Mouse (Mus musculus): ENCODE results near the gene Sipa1l2. TPM values are rescaled to one million over a fixed set of nuclear protein-coding genes. Genes with fewer than 3 reads are reported as not detected.
"Not testable (repeated sequence)": the region's sequence is repeated elsewhere in the genome, so short reads cannot be mapped to it uniquely, and the experiment has no call there.

Sipa1l2 gene
- polyA plus RNA-seq, 1 experiment = 0.01 TPM

DNA sequence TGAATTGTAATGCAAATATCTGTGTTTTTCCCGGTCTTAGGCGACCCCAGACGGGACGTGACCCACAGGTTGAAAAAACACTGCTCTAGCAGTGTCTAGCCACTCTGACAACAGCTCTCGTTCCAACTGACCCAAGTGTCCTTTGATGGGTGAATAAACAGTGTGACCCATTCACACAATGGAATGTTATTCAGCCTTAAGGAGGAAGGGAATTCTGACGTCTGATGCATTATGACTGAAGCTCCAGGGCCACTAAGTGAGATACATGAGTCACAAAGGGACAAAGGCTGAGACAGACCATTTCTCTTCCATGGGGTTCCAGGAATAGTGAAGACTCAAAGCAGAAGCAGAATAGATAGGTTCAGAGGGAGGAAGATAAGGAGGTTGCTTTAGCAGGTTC lies 47.5 kb downstream of the Sipa1l2 start:
- Histone ChIP-seq H3K9me3 (ENCODE audit: control insufficient read depth, low read length) (no peaks in the 10 kb centered on the region), H3K4me3 (replicated peaks) (no peak overlapping the region), H3K36me3 (ENCODE audit: control insufficient read depth) (no peaks in the 10 kb centered on the region), H3K27me3 (ENCODE audit: control insufficient read depth) (no peaks in the 10 kb centered on the region), H3K4me1 (ENCODE audit: control insufficient read depth) (no peaks in the 10 kb centered on the region)
- no peak for TF ChIP-seq GATA1 (IDR thresholded peaks at IDR 0.05; ENCODE audit: low read length)
- no peak for TF ChIP-seq TAL1 (IDR thresholded peaks at IDR 0.05; ENCODE audit: low read length)

GRCm38 (mm10) chr8:125521087-125521486 lies 48.5 kb downstream of the Sipa1l2 start:
- TF ChIP-seq TAL1 (IDR thresholded peaks at IDR 0.05; ENCODE audit: low read length) (no peak), GATA1 (IDR thresholded peaks at IDR 0.05; ENCODE audit: low read length) (no peak)

DNA sequence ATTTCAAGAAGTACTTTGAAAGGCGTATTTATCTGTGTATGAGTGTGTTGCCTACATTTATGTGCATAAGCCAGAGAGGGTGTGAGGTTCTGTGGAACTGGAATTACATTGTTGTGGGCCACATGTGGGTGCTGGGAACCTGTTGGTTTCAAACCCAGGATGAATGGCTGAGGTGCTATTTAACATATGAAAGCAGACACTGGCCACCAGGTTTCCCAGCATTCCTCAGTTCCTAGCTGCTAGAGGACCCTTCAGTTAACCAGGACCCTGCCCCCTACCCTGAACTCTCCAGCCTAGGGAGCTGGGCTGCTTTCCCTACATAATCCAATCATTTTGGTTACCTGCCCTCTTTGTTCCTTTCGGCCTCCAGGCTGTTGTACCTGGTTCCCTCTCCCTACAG lies 49.3 kb downstream of the Sipa1l2 start:
- H3K9me3 ChIP-seq (ENCODE audit: control insufficient read depth, low read length); H3K4me3 ChIP-seq (replicated peaks); H3K36me3 ChIP-seq (ENCODE audit: control insufficient read depth); H3K4me1 ChIP-seq (ENCODE audit: control insufficient read depth); H3K27me3 ChIP-seq (ENCODE audit: control insufficient read depth): not testable (repeated sequence)

More at GRCm38 (mm10) chr8:125521087-125521486, 48.5 kb downstream of the Sipa1l2 start:
- no peak overlapping the region for H3K4me3 ChIP-seq (replicated peaks)
- H3K9me3 ChIP-seq (ENCODE audit: control insufficient read depth, low read length) = no peaks in the 10 kb centered on the region
- no peaks in the 10 kb centered on the region for H3K4me1 ChIP-seq (ENCODE audit: control insufficient read depth)
- H3K27me3 ChIP-seq (ENCODE audit: control insufficient read depth) = no peaks in the 10 kb centered on the region
- H3K36me3 ChIP-seq (ENCODE audit: control insufficient read depth) = no peaks in the 10 kb centered on the region

DNA sequence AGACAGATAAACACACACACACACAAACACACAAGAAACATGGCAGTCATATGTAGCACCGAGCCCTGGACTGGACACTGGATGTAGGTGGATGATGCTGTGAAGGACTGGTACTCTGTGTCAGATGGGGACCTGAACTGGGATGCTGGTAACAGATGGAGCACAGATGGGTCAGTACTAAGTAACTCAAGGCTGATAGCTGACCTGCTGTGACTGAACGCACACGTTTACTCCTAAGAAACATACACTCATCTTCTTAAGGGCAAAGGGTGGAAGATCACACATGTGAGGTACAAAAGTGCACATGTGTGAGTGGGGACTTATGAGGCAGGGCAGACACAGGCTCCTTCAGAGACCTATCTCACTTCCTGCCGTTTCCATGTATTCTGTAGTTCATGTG lies 50.7 kb downstream of the Sipa1l2 start:
- no peak overlapping the region for H3K4me3 ChIP-seq (replicated peaks)
- no peaks in the 10 kb centered on the region for H3K9me3 ChIP-seq (ENCODE audit: control insufficient read depth, low read length)
- H3K4me1 ChIP-seq (ENCODE audit: control insufficient read depth) = no peaks in the 10 kb centered on the region
- no peaks in the 10 kb centered on the region for H3K36me3 ChIP-seq (ENCODE audit: control insufficient read depth)
- TF ChIP-seq GATA1 (IDR thresholded peaks at IDR 0.05; ENCODE audit: low read length) (no peak), TAL1 (IDR thresholded peaks at IDR 0.05; ENCODE audit: low read length) (no peak)
- H3K27me3 ChIP-seq (ENCODE audit: control insufficient read depth) = no peaks in the 10 kb centered on the region

DNA sequence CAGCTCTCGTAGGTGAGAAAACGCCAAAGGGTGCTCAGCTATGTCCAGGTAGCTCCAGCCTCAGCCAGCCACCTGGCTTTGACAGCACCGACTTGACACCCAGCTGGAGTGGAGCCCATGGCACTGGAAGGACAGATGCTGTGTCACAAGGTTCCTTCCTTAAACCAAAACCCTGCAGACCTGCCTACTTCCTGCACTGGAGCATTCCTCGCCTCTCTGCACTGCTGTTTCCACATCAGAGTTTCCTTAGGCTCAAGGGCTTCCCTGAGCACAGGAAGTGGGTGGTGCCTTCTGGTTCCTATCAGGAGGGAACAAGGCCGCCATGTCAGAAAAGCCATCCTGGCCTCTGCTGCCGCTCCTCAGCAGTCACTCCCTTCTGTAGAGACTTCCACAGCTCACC lies 51.3 kb downstream of the Sipa1l2 start:
- Histone ChIP-seq H3K9me3 (ENCODE audit: control insufficient read depth, low read length) (no peaks in the 10 kb centered on the region), H3K4me1 (ENCODE audit: control insufficient read depth) (no peaks in the 10 kb centered on the region), H3K4me3 (replicated peaks) (no peak overlapping the region), H3K36me3 (ENCODE audit: control insufficient read depth) (no peaks in the 10 kb centered on the region), H3K27me3 (ENCODE audit: control insufficient read depth) (no peaks in the 10 kb centered on the region)
- no peak for TF ChIP-seq GATA1 (IDR thresholded peaks at IDR 0.05; ENCODE audit: low read length)
- no peak for TF ChIP-seq TAL1 (IDR thresholded peaks at IDR 0.05; ENCODE audit: low read length)

GRCm38 (mm10) chr8:125517397-125517796 lies 52.2 kb downstream of the Sipa1l2 start:
- Histone ChIP-seq H3K9me3 (ENCODE audit: control insufficient read depth, low read length) (no peaks in the 10 kb centered on the region), H3K4me1 (ENCODE audit: control insufficient read depth) (no peaks in the 10 kb centered on the region), H3K36me3 (ENCODE audit: control insufficient read depth) (no peaks in the 10 kb centered on the region), H3K27me3 (ENCODE audit: control insufficient read depth) (no peaks in the 10 kb centered on the region), H3K4me3 (replicated peaks) (no peak overlapping the region)
- TF ChIP-seq TAL1 (IDR thresholded peaks at IDR 0.05; ENCODE audit: low read length) (no peak), GATA1 (IDR thresholded peaks at IDR 0.05; ENCODE audit: low read length) (no peak)

DNA sequence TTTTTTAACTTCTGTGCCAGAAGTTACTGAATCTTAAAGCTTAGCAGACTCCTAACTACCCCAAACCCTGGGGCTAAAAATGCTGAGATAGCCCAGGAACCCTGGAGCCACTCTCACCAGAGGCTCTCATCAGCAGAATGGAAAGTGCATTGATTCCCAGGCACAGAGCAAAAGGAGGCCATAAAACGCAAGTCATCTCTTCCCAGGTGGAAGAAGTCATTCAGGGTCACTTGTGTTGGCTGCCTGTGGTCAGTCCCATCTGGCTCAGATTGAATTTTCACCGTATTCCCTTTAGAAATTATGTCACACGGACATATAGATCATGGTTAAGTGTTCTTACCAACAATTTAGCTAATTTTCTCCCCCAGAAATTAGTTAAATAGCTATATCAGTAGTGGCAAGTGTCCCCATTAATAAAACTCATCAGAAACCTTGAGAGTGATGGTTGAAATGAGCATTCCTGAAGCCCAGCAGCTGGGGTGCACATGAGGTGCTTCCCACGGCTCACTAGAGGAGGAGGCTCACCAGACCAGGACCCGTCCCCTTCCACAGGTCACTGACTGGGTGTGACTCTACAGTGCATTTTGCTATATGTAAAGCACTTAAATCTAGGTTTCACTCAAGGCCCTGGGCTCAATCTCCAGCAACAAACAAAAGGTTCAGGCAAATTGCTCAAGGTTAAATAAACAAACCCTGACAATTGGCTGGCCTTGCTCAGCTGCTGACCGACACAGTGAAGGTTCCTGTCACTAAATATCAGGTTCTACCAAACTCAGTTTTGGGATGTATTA lies 53.3 kb downstream of the Sipa1l2 start:
- Histone ChIP-seq H3K4me3 (replicated peaks) (no peak overlapping the region), H3K9me3 (ENCODE audit: control insufficient read depth, low read length) (no peaks in the 10 kb centered on the region), H3K4me1 (ENCODE audit: control insufficient read depth) (no peaks in the 10 kb centered on the region), H3K27me3 (ENCODE audit: control insufficient read depth) (no peaks in the 10 kb centered on the region), H3K36me3 (ENCODE audit: control insufficient read depth) (no peaks in the 10 kb centered on the region)
- TF ChIP-seq TAL1 (IDR thresholded peaks at IDR 0.05; ENCODE audit: low read length) (no peak), GATA1 (IDR thresholded peaks at IDR 0.05; ENCODE audit: low read length) (no peak)

DNA sequence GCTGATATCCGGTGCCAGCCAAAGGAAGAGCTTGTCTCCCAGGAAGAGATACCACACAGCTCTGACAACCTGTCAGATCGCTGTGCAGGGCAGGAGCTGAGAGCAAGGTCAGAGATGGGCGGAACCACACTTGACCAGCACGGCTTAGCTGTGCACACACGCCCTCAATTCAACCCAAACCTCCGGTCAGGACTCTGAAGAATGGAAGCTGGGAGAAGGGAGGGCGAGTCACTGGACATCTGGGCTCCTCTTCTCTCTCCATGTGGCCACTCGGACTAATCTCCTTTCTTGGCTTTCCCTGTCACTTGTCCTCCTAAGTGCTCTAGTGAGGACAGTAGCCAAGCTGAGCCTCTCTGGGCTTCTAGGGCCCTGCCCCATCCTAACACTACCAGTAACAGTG lies 53.9 kb downstream of the Sipa1l2 start:
- Histone ChIP-seq H3K4me3 (replicated peaks) (no peak overlapping the region), H3K36me3 (ENCODE audit: control insufficient read depth) (no peaks in the 10 kb centered on the region), H3K9me3 (ENCODE audit: control insufficient read depth, low read length) (no peaks in the 10 kb centered on the region), H3K27me3 (ENCODE audit: control insufficient read depth) (no peaks in the 10 kb centered on the region), H3K4me1 (ENCODE audit: control insufficient read depth) (no peaks in the 10 kb centered on the region)
- TF ChIP-seq TAL1 (IDR thresholded peaks at IDR 0.05; ENCODE audit: low read length) (no peak), GATA1 (IDR thresholded peaks at IDR 0.05; ENCODE audit: low read length) (no peak)

DNA sequence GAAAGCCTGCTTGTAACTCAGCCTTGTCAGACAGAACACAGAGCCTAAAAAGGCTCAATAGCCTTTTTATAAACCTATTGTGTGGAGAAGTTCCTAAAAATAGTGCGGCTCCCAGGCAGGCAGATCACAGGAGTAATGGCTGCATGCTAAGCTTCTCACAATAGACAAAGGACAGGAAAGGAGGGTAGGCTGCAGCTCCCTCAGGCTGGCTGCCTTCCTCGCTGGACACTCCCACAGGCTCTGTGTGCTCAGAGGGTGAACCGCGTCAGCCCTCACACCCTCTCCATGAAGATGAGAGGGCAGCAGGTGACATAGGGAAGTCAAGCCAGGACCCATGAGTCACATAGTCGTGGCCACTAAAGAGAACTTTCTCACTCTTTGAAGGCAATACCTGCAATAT lies 55.7 kb downstream of the Sipa1l2 start:
- no peak overlapping the region for H3K4me3 ChIP-seq (replicated peaks)
- H3K9me3 ChIP-seq (ENCODE audit: control insufficient read depth, low read length) = no peaks in the 10 kb centered on the region

More for the DNA sequence above, 55.7 kb downstream of the Sipa1l2 start:
- Histone ChIP-seq H3K4me1 (ENCODE audit: control insufficient read depth) (no peaks in the 10 kb centered on the region), H3K27me3 (ENCODE audit: control insufficient read depth) (no peaks in the 10 kb centered on the region), H3K36me3 (ENCODE audit: control insufficient read depth) (no peaks in the 10 kb centered on the region)
- TF ChIP-seq GATA1 (IDR thresholded peaks at IDR 0.05; ENCODE audit: low read length) = no peak
